Mouse (Mus musculus) MEL (cell line): ENCODE results near the gene Abt1.

Source experiments
- E2F4 ChIP-seq: IDR thresholded peaks from 2 replicates; pipeline ENCODE4 v1.6.1; 2011; ENCODE audit warnings: low read depth, low read length, improper control_type of control experiment, borderline replicate concordance
- MEF2A ChIP-seq: IDR thresholded peaks from 2 replicates; pipeline ENCODE4 v1.6.1; 2014; ENCODE audit warnings: low read depth, mild to moderate bottlenecking, inconsistent platforms, low read length, improper control_type of control experiment; ENCODE audit not compliant: poor library complexity, insufficient replicate concordance, severe bottlenecking; ENCODE audit errors: extremely low read depth
- MXI1 ChIP-seq: IDR thresholded peaks from 2 replicates; pipeline ENCODE4 v1.6.1; 2011; ENCODE audit warnings: mild to moderate bottlenecking, low read depth, low read length, improper control_type of control experiment
- POLR2A ChIP-seq, 2 experiments: IDR thresholded peaks; 2 replicates each; pipeline ENCODE4 v1.6.1; 2011 to 2012; ENCODE audit warnings: low read length in 2 of 2, mild to moderate bottlenecking in 2 of 2, control low read depth in 1 of 2, improper control_type of control experiment in 1 of 2, low read depth in 1 of 2, moderate library complexity in 1 of 2; ENCODE audit not compliant: control insufficient read depth in 1 of 2, insufficient read depth in 1 of 2, poor library complexity in 1 of 2
- TCF12 ChIP-seq: IDR thresholded peaks from 2 replicates; pipeline ENCODE4 v1.6.1; 2014; ENCODE audit warnings: low read depth, mild to moderate bottlenecking, inconsistent platforms, low read length, improper control_type of control experiment, moderate library complexity
- USF1 ChIP-seq: IDR thresholded peaks from 2 replicates; pipeline ENCODE4 v1.6.1; 2014; ENCODE audit warnings: low read depth, mild to moderate bottlenecking, inconsistent platforms, low read length, improper control_type of control experiment, moderate library complexity
- ZKSCAN1 ChIP-seq: IDR thresholded peaks from 2 replicates; pipeline ENCODE4 v1.6.1; 2012; ENCODE audit warnings: low read depth, mild to moderate bottlenecking, inconsistent platforms, low read length, improper control_type of control experiment, moderate library complexity

DNA sequence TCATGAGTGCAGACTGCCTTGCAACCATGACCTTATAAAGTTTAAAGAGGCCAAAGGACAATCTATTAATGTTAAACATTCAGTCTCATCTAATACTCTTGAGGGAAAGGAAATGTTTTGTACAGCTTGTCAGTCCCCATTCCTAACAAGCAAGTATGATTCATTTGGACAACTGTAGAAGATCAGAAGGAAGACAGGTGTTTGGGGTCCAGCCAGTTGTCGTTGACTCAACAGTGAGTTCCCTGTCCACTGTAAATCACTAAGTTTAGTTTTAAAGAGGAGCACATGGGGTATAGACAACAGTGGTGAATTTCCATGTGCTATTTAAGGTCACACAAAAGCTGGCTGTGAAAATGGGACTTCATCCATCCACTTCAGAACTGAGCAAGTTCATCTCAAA is 51.2 kb downstream of the Abt1 start:
- TF ChIP-seq E2F4 = no peak
- TF ChIP-seq MEF2A = no peak
- no peak for TF ChIP-seq MXI1
- no peak for TF ChIP-seq TCF12
- no peak for TF ChIP-seq POLR2A (IDR thresholded peaks at IDR 0.05; ENCODE audit: control insufficient read depth in 1 of 2, insufficient read depth in 1 of 2, low read depth in 1 of 2, low read length in 2 of 2, poor library complexity in 1 of 2)
- TF ChIP-seq ZKSCAN1 = no peak
- no peak for TF ChIP-seq USF1
